Mouse (Mus musculus) ES-Bruce4 (cell line): Measurements from ENCODE around the gene Strn.

Experiments used
- CTCF ChIP-seq: IDR thresholded peaks from one replicate; pipeline ENCODE4 v1.8.1; 2011; ENCODE audit warnings: low read depth, low read length
- POLR2A ChIP-seq: IDR thresholded peaks from one replicate; pipeline ENCODE4 v1.8.1; 2011; ENCODE audit warnings: low read length; ENCODE audit not compliant: insufficient read depth

- TF ChIP-seq POLR2A (no peak), CTCF (no peak)
Observed at GRCm38 (mm10) chr17:78654841-78655240, 82.2 kb downstream of the Strn start.
